Comparison of ENCODE assay signal across 19 mouse cellular contexts in genomic region chr9:99340126-99340525, GRCm38 (mm10). TPM values are rescaled to one million over a fixed set of nuclear protein-coding genes. Genes with fewer than 3 reads are reported as not detected.
DNase-seq lines count a peak whose midpoint lies in the region; ATAC-seq lines count a peak whose summit lies in the region.
"Had no signal": no experiment of that assay in that cellular context is flagged by ENCODE, and none has a peak within 500 bp of the region (broad histone marks: within the 10 kb centered on the region; RNA-seq: fewer than 3 reads in every experiment).

No protein-coding gene starts in this region.

- DNase-seq in heart, postnatal 4 days = peak; percentile 13
- no peak for DNase-seq in heart, adult 9 months (ENCODE audit: low spot score in 2 of 2)
- DNase-seq in ovary, postnatal 36 days (ENCODE audit: low spot score) = peak; percentile 45
- no peak for DNase-seq in ovary, postnatal 10 days (ENCODE audit: low spot score)
- peak; percentile 63 for DNase-seq in testis, postnatal 10 days (ENCODE audit: low spot score)
- no peak for DNase-seq in adipocyte (ENCODE audit: low spot score)
- DNase-seq: adrenal gland, adult 2 months; adrenal gland, postnatal 10 days; adrenal gland, postnatal 25 days; cerebellum, adult 11-12 months; cerebellum, adult 2 months; cerebellum, adult 9-10 months; cerebellum, postnatal 10 days; cerebellum, postnatal 25 days; forebrain, postnatal 0 days had no signal

- no peak for ATAC-seq in granulocyte monocyte progenitor cell, adult 5-6 weeks (replicated peaks; ENCODE audit: poor library complexity, severe bottlenecking)
- ATAC-seq: forebrain, embryonic 13.5 days; forebrain, embryonic 15.5 days; forebrain, postnatal 0 days had no signal

RNA-seq across cellular contexts. Expression of gene Esyt3, which starts 18.2 kb away (rescaled TPM):
- 1 to 10 TPM in 1 of 2 experiments, under 1 TPM in 1; 0.77 to 1.2 TPM for total RNA-seq in heart, postnatal 4 days (2021)
- not detected in 2 replicates for total RNA-seq in granulocyte monocyte progenitor cell, adult 5-6 weeks (2014; fragmentation: Nextera tagmentation)
- not detected in 2 replicates for total RNA-seq in granulocyte monocyte progenitor cell, adult 5-6 weeks (2017)
- total RNA-seq: MEL had no signal

Comparison
In these comparisons a context has a peak if more than half of its experiments do, and no peak if none do; other contexts are left out.
1. DNase-seq: peak in heart, postnatal 4 days (single experiment), ovary, postnatal 36 days (single experiment) and testis, postnatal 10 days (single experiment); none in heart, adult 9 months (0 of 2), ovary, postnatal 10 days (single experiment) and adipocyte (single experiment).